Mouse (Mus musculus) liver, postnatal 0 days (tissue): Measurements from ENCODE around the gene Zdhhc17. TPM values are rescaled to one million over a fixed set of nuclear protein-coding genes. Genes with fewer than 3 reads are reported as not detected.

Source experiments
- ATAC-seq: fragments of 200-750 bp; cut with Nextera tagmentation; 2 replicates; pipeline ENCODE4 v1.8.0; 2017; ENCODE audit warnings: mild to moderate bottlenecking, moderate library complexity
- DNase-seq: peaks from one replicate; pipeline ENCODE4 v3.0.0-alpha.2; 2016
- H3K27ac ChIP-seq: fragments of 300-500 bp; sonication (generic); 2 replicates; pipeline ENCODE4 v1.5.1; 2014; ENCODE audit warnings: antibody characterized with exemption, moderate library complexity, mild to moderate bottlenecking, low read depth
- H3K27me3 ChIP-seq: fragments of 300-500 bp; sonication (generic); 2 replicates; pipeline ENCODE4 v1.6.1; 2014; ENCODE audit warnings: low read length, control low read depth, mixed read lengths; ENCODE audit not compliant: insufficient read depth
- H3K36me3 ChIP-seq: fragments of 300-500 bp; sonication (generic); replicated peaks from 2 replicates; pipeline ENCODE4 v1.6.1; 2014; ENCODE audit warnings: mild to moderate bottlenecking, control low read depth, low read length, moderate library complexity, mixed read lengths; ENCODE audit not compliant: insufficient read depth
- H3K4me1 ChIP-seq: fragments of 300-500 bp; sonication (generic); 2 replicates; pipeline ENCODE4 v1.6.1; 2014; ENCODE audit warnings: antibody characterized with exemption, mild to moderate bottlenecking, control low read depth; ENCODE audit not compliant: insufficient read depth
- H3K4me2 ChIP-seq: fragments of 300-500 bp; sonication (generic); 2 replicates; pipeline ENCODE4 v1.6.1; 2014; ENCODE audit warnings: low read depth, mild to moderate bottlenecking, low read length, moderate library complexity, mixed read lengths
- H3K4me3 ChIP-seq: fragments of 300-500 bp; sonication (generic); 2 replicates; pipeline ENCODE4 v1.5.1; 2014; ENCODE audit warnings: low read depth, low read length
- H3K9ac ChIP-seq: fragments of 300-500 bp; sonication (generic); replicated peaks from 2 replicates; pipeline ENCODE4 v1.6.1; 2014; ENCODE audit warnings: mild to moderate bottlenecking, moderate library complexity
- H3K9me3 ChIP-seq: fragments of 300-500 bp; sonication (generic); 2 replicates; pipeline ENCODE4 v1.6.1; 2016; ENCODE audit warnings: mild to moderate bottlenecking, control low read depth, low read length, mixed read lengths
- CTCF ChIP-seq: sonication (generic); IDR thresholded peaks from 2 replicates; pipeline ENCODE4 v1.5.1; 2016; ENCODE audit warnings: antibody characterized with exemption, low read depth
- EP300 ChIP-seq: IDR thresholded peaks from 2 replicates; pipeline ENCODE4 v1.6.1; 2016; ENCODE audit warnings: antibody characterized with exemption, low read depth, mild to moderate bottlenecking
- WGBS: fragments of 180-500 bp; shearing (Covaris S2); extraction: QIAGEN DNeasy Blood & Tissue Kit; methylation state at CpG from one replicate; pipeline ENCODE4 v1.1.7; 2014; ENCODE audit not compliant: insufficient replicate concordance; 5-methylcytosine and 5-hydroxymethylcytosine counted together
- polyA plus RNA-seq: library from polyadenylated mRNA; unstranded; fragments of >200 nt; fragmentation: Nextera tagmentation; extraction: Ambion mirVana; gene quantifications from 2 replicates; pipeline ENCODE4 v1.2.1, GENCODE M21; 2015

Gene Zdhhc17
- polyA plus RNA-seq, 1 experiment from 2014 or later, result 4.9 TPM

DNA sequence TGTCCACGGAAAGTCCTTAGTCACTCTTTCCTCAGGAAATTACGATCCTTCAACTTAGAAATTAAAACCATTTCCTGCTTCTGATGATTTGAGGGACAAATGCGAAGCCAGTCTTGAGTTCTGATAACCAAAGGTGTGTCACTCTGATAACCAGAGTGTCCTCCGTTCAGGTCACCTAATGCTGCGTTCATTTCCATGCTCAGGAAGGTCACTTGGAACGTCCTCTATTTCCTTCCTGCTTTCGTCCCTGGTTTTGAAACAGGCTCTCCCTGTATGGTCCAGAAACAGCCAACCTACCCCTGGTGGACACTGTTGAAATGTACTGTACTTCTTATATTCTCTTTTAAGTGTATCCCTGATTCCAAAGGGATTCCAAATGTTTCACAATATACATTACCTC is 74.3 kb downstream of the Zdhhc17 start:
- Histone ChIP-seq H3K4me1 (peaks cover 2% of the 10 kb centered on the region; the same call in 1 of the 2 replicates), H3K9me3 (no peaks in the 10 kb centered on the region), H3K4me2 (no peak overlapping the region), H3K27ac (no peak overlapping the region), H3K4me3 (no peak overlapping the region), H3K9ac (no peak overlapping the region), H3K27me3 (no peaks in the 10 kb centered on the region), H3K36me3 (no peaks in the 10 kb centered on the region; the same call in 1 of the 2 replicates)
- DNase-seq (no peak), ATAC-seq (no peak)
- 43% methylated on average over 7 of the region's 7 CpGs for WGBS
- TF ChIP-seq EP300 (peak; percentile 24; the same call in 1 of the 2 replicates), CTCF (no peak; the same call in 1 of the 2 replicates)

DNA sequence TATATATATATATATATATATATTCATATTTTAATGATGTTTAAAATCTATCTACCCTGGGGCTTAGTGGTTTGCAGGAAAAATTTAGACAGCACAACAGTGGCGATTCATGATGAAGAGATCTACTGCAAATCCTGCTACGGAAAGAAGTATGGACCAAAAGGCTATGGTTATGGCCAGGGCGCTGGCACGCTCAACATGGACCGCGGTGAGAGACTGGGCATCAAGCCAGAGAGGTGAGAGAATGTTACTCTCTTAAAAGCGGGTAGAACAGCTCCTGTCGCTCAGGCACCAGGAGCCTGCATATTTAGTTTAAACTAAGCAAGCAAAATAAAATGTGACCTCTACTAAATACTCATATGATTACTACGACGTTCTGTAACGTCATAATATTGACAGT is 74.9 kb downstream of the Zdhhc17 start:
- no peak for DNase-seq
- 90% methylated on average over 11 of the region's 11 CpGs for WGBS
- no peaks in the 10 kb centered on the region for H3K9me3 ChIP-seq

GRCm38 (mm10) chr10:110933584-110933983 is 76.4 kb downstream of the Zdhhc17 start:
- Histone ChIP-seq H3K27ac (no peak overlapping the region), H3K4me1 (peaks cover 2% of the 10 kb centered on the region; the same call in 1 of the 2 replicates), H3K27me3 (no peaks in the 10 kb centered on the region), H3K9ac (no peak overlapping the region), H3K36me3 (no peaks in the 10 kb centered on the region), H3K4me3 (no peak overlapping the region), H3K4me2 (no peak overlapping the region), H3K9me3 (no peaks in the 10 kb centered on the region)
- no peak for ATAC-seq
- DNase-seq, result no peak
- 70% methylated on average over 5 of the region's 5 CpGs for whole genome bisulfite sequencing
- TF ChIP-seq EP300 (no peak), CTCF (no peak)

More for the DNA sequence above, 74.9 kb downstream of the Zdhhc17 start:
- no peak overlapping the region for H3K9ac ChIP-seq
- H3K4me1 ChIP-seq, result peaks cover 2% of the 10 kb centered on the region; the same call in 1 of the 2 replicates
- no peak for ATAC-seq
- no peaks in the 10 kb centered on the region; the same call in 1 of the 2 replicates for H3K36me3 ChIP-seq
- no peak overlapping the region for H3K27ac ChIP-seq
- no peaks in the 10 kb centered on the region for H3K27me3 ChIP-seq
- TF ChIP-seq CTCF, result no peak
- no peak for TF ChIP-seq EP300
- H3K4me2 ChIP-seq, result no peak overlapping the region
- no peak overlapping the region for H3K4me3 ChIP-seq

GRCm38 (mm10) chr10:110931913-110932560 is 77.9 kb downstream of the Zdhhc17 start:
- ATAC-seq, result peak; percentile 72; the same call in 1 of the 2 replicates
- Histone ChIP-seq H3K9ac (no peak overlapping the region), H3K36me3 (no peaks in the 10 kb centered on the region), H3K4me3 (peak overlapping the region; percentile 6; the same call in 1 of the 2 replicates), H3K27me3 (no peaks in the 10 kb centered on the region), H3K4me1 (peaks cover 2% of the 10 kb centered on the region; the same call in 1 of the 2 replicates), H3K9me3 (no peaks in the 10 kb centered on the region), H3K4me2 (peak overlapping the region; percentile 46), H3K27ac (no peak overlapping the region)
- DNase-seq, result peak; percentile 46
- TF ChIP-seq CTCF (no peak), EP300 (no peak)
- 48% methylated on average over 20 of the region's 20 CpGs for WGBS

DNA sequence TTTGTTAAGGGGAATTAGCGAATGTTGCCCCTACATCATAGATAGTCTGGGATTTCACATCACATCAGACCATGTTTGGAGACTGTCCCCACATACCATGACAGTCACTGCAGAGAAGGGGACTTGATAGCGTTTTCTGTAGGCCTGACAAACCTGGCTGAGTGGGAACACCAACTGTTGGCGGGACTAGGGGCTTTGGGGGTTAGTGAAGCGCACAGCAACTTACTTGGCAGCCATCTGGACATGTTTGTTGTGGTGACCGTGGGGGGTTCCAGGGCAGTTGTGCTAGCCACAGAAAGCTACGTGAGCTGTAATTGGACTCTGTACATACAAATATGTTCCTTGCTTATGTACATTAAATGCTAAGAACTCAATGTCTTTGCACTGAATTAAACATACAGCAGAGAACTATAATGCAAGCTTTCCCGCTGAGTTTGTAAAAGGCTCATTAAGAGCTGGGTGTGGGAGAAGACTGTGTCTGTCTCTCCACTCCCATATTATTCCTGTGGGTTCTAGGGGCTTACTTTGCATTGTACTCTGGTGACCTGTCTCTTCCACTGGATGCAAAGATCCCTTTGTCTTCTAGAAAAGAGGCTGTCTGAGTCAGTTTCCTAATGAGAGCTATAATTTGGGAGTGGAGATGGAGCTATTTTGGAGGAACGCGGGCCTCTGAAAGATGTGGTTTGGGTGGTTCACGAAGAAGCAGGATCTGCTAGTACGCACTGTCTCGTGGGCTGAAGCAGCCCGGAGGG is 78.6 kb downstream of the Zdhhc17 start:
- Histone ChIP-seq H3K27ac (no peak overlapping the region), H3K9ac (no peak overlapping the region), H3K4me2 (peak overlapping the region; percentile 46), H3K4me3 (peak overlapping the region; percentile 6; the same call in 1 of the 2 replicates), H3K4me1 (peaks cover 2% of the 10 kb centered on the region; the same call in 1 of the 2 replicates), H3K27me3 (no peaks in the 10 kb centered on the region), H3K9me3 (no peaks in the 10 kb centered on the region), H3K36me3 (no peaks in the 10 kb centered on the region)
- ATAC-seq, result no peak
- TF ChIP-seq CTCF, result no peak
- no peak for DNase-seq
- 55% methylated on average over 13 of the region's 13 CpGs for WGBS

GRCm38 (mm10) chr10:110929756-110930155 is 80.2 kb downstream of the Zdhhc17 start:
- 72% methylated on average over 4 of the region's 4 CpGs for WGBS
- no peak overlapping the region for H3K9ac ChIP-seq
- TF ChIP-seq EP300 (no peak), CTCF (no peak)
- H3K27me3 ChIP-seq, result no peaks in the 10 kb centered on the region
- H3K9me3 ChIP-seq, result no peaks in the 10 kb centered on the region
- DNase-seq, result no peak
- H3K4me2 ChIP-seq, result no peak overlapping the region
- peaks cover 2% of the 10 kb centered on the region; the same call in 1 of the 2 replicates for H3K4me1 ChIP-seq
- H3K36me3 ChIP-seq, result no peaks in the 10 kb centered on the region
- H3K27ac ChIP-seq, result no peak overlapping the region
- no peak for ATAC-seq
- no peak overlapping the region for H3K4me3 ChIP-seq
